Comparison of ENCODE assay signal across 24 mouse cellular contexts in the genomic region with DNA sequence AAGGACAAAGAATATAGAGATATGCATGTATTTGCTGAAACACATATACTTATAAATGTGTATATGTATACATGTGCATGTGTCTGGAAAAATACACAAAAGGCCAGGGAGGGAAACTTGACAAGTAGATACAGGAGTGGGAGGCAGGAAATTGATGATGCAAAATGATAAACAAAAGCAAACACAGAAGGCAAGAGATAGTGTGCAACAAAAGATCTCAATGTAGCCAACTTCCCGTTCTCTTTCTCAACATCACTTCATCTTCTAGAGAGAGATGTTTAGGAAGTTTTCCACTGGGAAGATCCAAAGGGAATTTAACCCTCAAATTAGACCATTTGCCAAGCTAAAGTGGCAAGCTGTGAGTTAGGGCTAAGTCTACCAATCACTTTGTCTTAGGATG.
DNase-seq lines count a peak whose midpoint lies in the region; ATAC-seq and TF ChIP-seq lines count a peak whose summit lies in the region.
"Had no signal": no experiment of that assay in that cellular context is flagged by ENCODE, and none has a peak within 500 bp of the region (broad histone marks: within the 10 kb centered on the region; RNA-seq: fewer than 3 reads in every experiment).

No protein-coding gene starts in this region.

- H3K9me3 ChIP-seq in liver, postnatal 0 days (ENCODE audit: low read length), result no peaks in the 10 kb centered on the region
- no peaks in the 10 kb centered on the region for H3K9me3 ChIP-seq in liver, embryonic 11.5 days (ENCODE audit: control insufficient read depth, low read length)
- H3K9me3 ChIP-seq in lung, embryonic 16.5 days (ENCODE audit: control insufficient read depth, low read length), result no peaks in the 10 kb centered on the region
- no peaks in the 10 kb centered on the region for H3K9me3 ChIP-seq in MEL (replicated peaks; ENCODE audit: insufficient read depth, low read length)
- no peaks in the 10 kb centered on the region for H3K9me3 ChIP-seq in hindbrain, embryonic 12.5 days (replicated peaks)
- H3K9me3 ChIP-seq: embryonic facial prominence, embryonic 10.5 days; embryonic facial prominence, embryonic 12.5 days; forebrain, embryonic 13.5 days; forebrain, embryonic 15.5 days; G1E had no signal

- ATAC-seq in liver, postnatal 0 days, result no peak
- no peak for ATAC-seq in liver, embryonic 11.5 days (replicated peaks; ENCODE audit: low FRiP score)
- ATAC-seq in lung, embryonic 16.5 days (ENCODE audit: low read depth), result peak; percentile 35; the same call in 1 of the 2 replicates
- ATAC-seq in cerebellum, adult (ENCODE audit: insufficient number of reproducible peaks, low FRiP score, low TSS enrichment), result no peak
- ATAC-seq in hindbrain, embryonic 12.5 days (ENCODE audit: low FRiP score), result no peak
- ATAC-seq: CD4-positive, CD25-positive, alpha-beta regulatory T cell, adult 4 months; forebrain, embryonic 13.5 days; forebrain, embryonic 15.5 days; forebrain, postnatal 0 days had no signal

- no peak overlapping the region for H3K4me3 ChIP-seq in liver, postnatal 0 days (ENCODE audit: low read depth, low read length)
- no peak overlapping the region for H3K4me3 ChIP-seq in liver, embryonic 11.5 days (ENCODE audit: low read depth, low read length)
- no peak overlapping the region for H3K4me3 ChIP-seq in lung, embryonic 16.5 days (ENCODE audit: low read length)
- H3K4me3 ChIP-seq in MEL (ENCODE audit: control insufficient read depth in 1 of 2, insufficient read depth in 1 of 2, low read depth in 2 of 2, low read length in 2 of 2), result no peak overlapping the region
- H3K4me3 ChIP-seq in hindbrain, embryonic 12.5 days, result no peak overlapping the region
- H3K4me3 ChIP-seq: embryonic facial prominence, embryonic 10.5 days; embryonic facial prominence, embryonic 12.5 days; forebrain, embryonic 13.5 days; forebrain, embryonic 15.5 days had no signal

- H3K36me3 ChIP-seq in liver, postnatal 0 days (replicated peaks; ENCODE audit: insufficient read depth, low read length), result no peaks in the 10 kb centered on the region
- no peaks in the 10 kb centered on the region for H3K36me3 ChIP-seq in liver, embryonic 11.5 days (ENCODE audit: control insufficient read depth, insufficient read depth, low read length)
- no peaks in the 10 kb centered on the region for H3K36me3 ChIP-seq in lung, embryonic 16.5 days (ENCODE audit: control insufficient read depth, insufficient read depth, low read length)
- peaks cover 0 to 8% of the 10 kb centered on the region in 2 experiments; a peak in 2 of 4 replicates for H3K36me3 ChIP-seq in MEL (ENCODE audit: control insufficient read depth in 1 of 2, insufficient read depth in 2 of 2, low read length in 2 of 2)
- H3K36me3 ChIP-seq in hindbrain, embryonic 12.5 days, result no peaks in the 10 kb centered on the region
- H3K36me3 ChIP-seq: embryonic facial prominence, embryonic 10.5 days; embryonic facial prominence, embryonic 12.5 days; forebrain, embryonic 15.5 days; G1E had no signal

- no peaks in the 10 kb centered on the region for H3K27me3 ChIP-seq in liver, postnatal 0 days (ENCODE audit: insufficient read depth, low read length)
- no peaks in the 10 kb centered on the region for H3K27me3 ChIP-seq in liver, embryonic 11.5 days (replicated peaks; ENCODE audit: control insufficient read depth, insufficient read depth, low read length)
- no peaks in the 10 kb centered on the region for H3K27me3 ChIP-seq in lung, embryonic 16.5 days (ENCODE audit: control insufficient read depth, insufficient read depth, low read depth, low read length)
- no peaks in the 10 kb centered on the region for H3K27me3 ChIP-seq in MEL (ENCODE audit: control insufficient read depth in 1 of 2, insufficient read depth in 2 of 2, low read length in 2 of 2)
- no peaks in the 10 kb centered on the region for H3K27me3 ChIP-seq in hindbrain, embryonic 12.5 days
- H3K27me3 ChIP-seq: CH12.LX; embryonic facial prominence, embryonic 12.5 days; forebrain, embryonic 13.5 days; forebrain, embryonic 15.5 days had no signal

- no peak for TF ChIP-seq RAD21 in MEL (IDR thresholded peaks at IDR 0.05; ENCODE audit: low read depth, low read length)

- TF ChIP-seq EP300 in liver, postnatal 0 days (IDR thresholded peaks at IDR 0.05; ENCODE audit: low read depth), result no peak
- TF ChIP-seq EP300 in MEL (IDR thresholded peaks at IDR 0.05; ENCODE audit: low read depth in 1 of 2, low read length in 2 of 2), result peak; percentile 61 to 68

- 20% methylated on average over 1 of the region's 1 CpGs for WGBS in liver, postnatal 0 days (ENCODE audit: insufficient replicate concordance)
- 33% methylated on average over 1 of the region's 1 CpGs for WGBS in liver, embryonic 11.5 days
- 27% methylated on average over 1 of the region's 1 CpGs for WGBS in lung, embryonic 16.5 days
- 70% methylated on average over 1 of the region's 1 CpGs for WGBS in hindbrain, embryonic 12.5 days

- peaks cover 21% of the 10 kb centered on the region for H3K4me1 ChIP-seq in liver, postnatal 0 days (ENCODE audit: insufficient read depth)
- H3K4me1 ChIP-seq in liver, embryonic 11.5 days (replicated peaks; ENCODE audit: control insufficient read depth, insufficient read depth, low read length), result no peaks in the 10 kb centered on the region
- peaks cover 12% of the 10 kb centered on the region; the same call in 1 of the 2 replicates for H3K4me1 ChIP-seq in lung, embryonic 16.5 days (replicated peaks; ENCODE audit: control insufficient read depth, insufficient read depth, low read length)
- peaks cover 6 to 7% of the 10 kb centered on the region in 2 experiments; a peak in 3 of 4 replicates for H3K4me1 ChIP-seq in MEL (ENCODE audit: control insufficient read depth in 1 of 2, insufficient read depth in 2 of 2, low read length in 2 of 2)
- H3K4me1 ChIP-seq in hindbrain, embryonic 12.5 days, result no peaks in the 10 kb centered on the region
- H3K4me1 ChIP-seq: embryonic facial prominence, embryonic 10.5 days; embryonic facial prominence, embryonic 12.5 days; forebrain, embryonic 13.5 days; forebrain, embryonic 15.5 days had no signal

- peak overlapping the region; percentile 65 for H3K27ac ChIP-seq in liver, postnatal 0 days (ENCODE audit: low read depth)
- no peak overlapping the region for H3K27ac ChIP-seq in liver, embryonic 11.5 days (ENCODE audit: low read depth, low read length)
- no peak overlapping the region for H3K27ac ChIP-seq in lung, embryonic 16.5 days (ENCODE audit: low read length)
- H3K27ac ChIP-seq in MEL (ENCODE audit: control insufficient read depth, low read depth, low read length), result no peak overlapping the region
- H3K27ac ChIP-seq in hindbrain, embryonic 12.5 days, result no peak overlapping the region
- H3K27ac ChIP-seq: embryonic facial prominence, embryonic 10.5 days; embryonic facial prominence, embryonic 12.5 days; forebrain, embryonic 13.5 days; forebrain, embryonic 15.5 days had no signal

- no peak for DNase-seq in liver, postnatal 0 days
- DNase-seq in liver, embryonic 11.5 days (ENCODE audit: low spot score), result no peak
- no peak for DNase-seq in lung, postnatal 36 days
- DNase-seq in 416B (ENCODE audit: low read depth), result peak; percentile 43
- peak; percentile 19 for DNase-seq in MEL (ENCODE audit: low read depth, low spot score)
- DNase-seq: adrenal gland, postnatal 10 days; adrenal gland, postnatal 25 days; B cell, adult 2 months; cerebellum, adult 11-12 months; cerebellum, adult 2 months; cerebellum, adult 9-10 months; cerebellum, postnatal 10 days; cerebellum, postnatal 25 days; forebrain, postnatal 0 days had no signal

- TF ChIP-seq POLR2A in MEL (IDR thresholded peaks at IDR 0.05; ENCODE audit: control insufficient read depth in 1 of 2, insufficient read depth in 1 of 2, low read depth in 1 of 2, low read length in 2 of 2, poor library complexity in 1 of 2), result no peak

- H3K79me2 ChIP-seq in MEL (ENCODE audit: control insufficient read depth, insufficient read depth, low read length, poor library complexity), result no peaks in the 10 kb centered on the region

- no peak overlapping the region for H3K9ac ChIP-seq in liver, postnatal 0 days (replicated peaks)
- H3K9ac ChIP-seq in liver, embryonic 11.5 days (ENCODE audit: low read depth, low read length), result no peak overlapping the region
- H3K9ac ChIP-seq in lung, embryonic 16.5 days (ENCODE audit: low read length), result no peak overlapping the region
- H3K9ac ChIP-seq in MEL (ENCODE audit: control insufficient read depth, low read depth, low read length, poor library complexity, severe bottlenecking), result no peak overlapping the region
- no peak overlapping the region for H3K9ac ChIP-seq in hindbrain, embryonic 12.5 days
- H3K9ac ChIP-seq: embryonic facial prominence, embryonic 12.5 days; forebrain, embryonic 13.5 days; forebrain, embryonic 15.5 days; forebrain, postnatal 0 days had no signal

- TF ChIP-seq CTCF in liver, postnatal 0 days (IDR thresholded peaks at IDR 0.05; ENCODE audit: low read depth), result no peak
- no peak for TF ChIP-seq CTCF in MEL (IDR thresholded peaks at IDR 0.05 in 2 of 3, conservative IDR thresholded peaks at IDR 0.05 in 1 of 3; ENCODE audit: control insufficient read depth in 1 of 3, insufficient read depth in 1 of 3, low read depth in 2 of 3, low read length in 3 of 3, poor library complexity in 1 of 3, severe bottlenecking in 1 of 3)

- H3K4me2 ChIP-seq in liver, postnatal 0 days (ENCODE audit: low read depth, low read length), result no peak overlapping the region
- H3K4me2 ChIP-seq in liver, embryonic 11.5 days, result no peak overlapping the region
- H3K4me2 ChIP-seq in lung, embryonic 16.5 days (ENCODE audit: low read depth, low read length), result no peak overlapping the region
- H3K4me2 ChIP-seq in hindbrain, embryonic 12.5 days (replicated peaks), result no peak overlapping the region
- H3K4me2 ChIP-seq: embryonic facial prominence, embryonic 12.5 days; forebrain, embryonic 13.5 days; forebrain, embryonic 15.5 days had no signal

TF ChIP-seq in MEL, 35 proteins besides CTCF, POLR2A, EP300 and RAD21:
- peak; percentile 61 for TF ChIP-seq GATA1 (IDR thresholded peaks at IDR 0.05; ENCODE audit: low read depth, low read length)
- TF ChIP-seq TCF12 (IDR thresholded peaks at IDR 0.05; ENCODE audit: low read depth, low read length), result peak; percentile 43; the same call in 1 of the 2 replicates
- no peak for TF ChIP-seq ZNF384 (IDR thresholded peaks at IDR 0.05; ENCODE audit: low read depth, low read length)

Comparison
In these comparisons a context has a peak if more than half of its experiments do, and no peak if none do; other contexts are left out.
1. DNase-seq: peak in 416B (single experiment) and MEL (single experiment); none in liver, postnatal 0 days (single experiment), liver, embryonic 11.5 days (single experiment) and lung, postnatal 36 days (single experiment).